Mouse (Mus musculus) testis, adult 2 months (tissue): ENCODE measurements around the gene Rpl6.

Source experiments
- CTCF ChIP-seq: fragments of 200-500 bp; IDR thresholded peaks from 2 replicates; pipeline ENCODE4 v1.5.1; 2012; ENCODE audit warnings: low read depth, mild to moderate bottlenecking, inconsistent platforms, low read length, moderate library complexity; ENCODE audit not compliant: control insufficient read depth, insufficient read depth, insufficient replicate concordance
- POLR2A ChIP-seq: fragments of 200-500 bp; IDR thresholded peaks from 2 replicates; pipeline ENCODE4 v1.6.1; 2012; ENCODE audit warnings: low read depth, mild to moderate bottlenecking, inconsistent platforms, low read length, moderate library complexity; ENCODE audit not compliant: control insufficient read depth

DNA sequence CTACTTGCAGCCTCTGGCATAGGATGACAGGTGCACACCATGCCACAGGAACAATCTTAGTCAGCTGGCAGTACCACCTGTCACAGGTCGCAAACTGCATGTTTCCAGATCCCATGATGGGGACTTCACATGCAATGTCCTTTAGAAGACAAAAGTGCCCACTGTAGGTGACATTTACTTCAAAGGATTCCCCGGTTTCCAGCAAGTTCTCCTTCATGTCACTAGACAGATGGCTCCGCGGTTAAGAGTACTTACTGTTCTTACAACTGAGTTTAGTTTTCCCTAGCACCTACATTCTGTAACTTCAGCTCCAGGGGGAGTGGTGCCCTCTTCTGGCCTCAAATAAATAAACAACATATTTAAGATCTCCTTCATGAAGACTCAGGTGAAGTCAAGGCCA lies 31.4 kb upstream of the Rpl6 start:
- TF ChIP-seq POLR2A: no peak
- no peak for TF ChIP-seq CTCF
